Mouse (Mus musculus) heart, embryonic 13.5 days (tissue): ENCODE results near the gene Lcorl. TPM values are rescaled to one million over a fixed set of nuclear protein-coding genes. Genes with fewer than 3 reads are reported as not detected.
"Not testable (repeated sequence)": the region's sequence is repeated elsewhere in the genome, so short reads cannot be mapped to it uniquely, and the experiment has no call there.

Experiments used
- ATAC-seq: fragments of 200-750 bp; cut with Nextera tagmentation; 2 replicates; pipeline ENCODE4 v1.8.0; 2017; ENCODE audit warnings: moderate TSS enrichment; ENCODE audit not compliant: insufficient number of reproducible peaks, low FRiP score, low TSS enrichment; ENCODE audit errors: extremely low read depth
- H3K27ac ChIP-seq: fragments of 300-500 bp; sonication (generic); replicated peaks from 2 replicates; pipeline ENCODE4 v1.5.1; 2015; ENCODE audit warnings: moderate library complexity, mild to moderate bottlenecking, inconsistent platforms
- H3K27me3 ChIP-seq: fragments of 300-500 bp; sonication (generic); replicated peaks from 2 replicates; pipeline ENCODE4 v1.6.1; 2015; ENCODE audit warnings: mild to moderate bottlenecking, inconsistent platforms
- H3K36me3 ChIP-seq: fragments of 300-500 bp; sonication (generic); 2 replicates; pipeline ENCODE4 v1.6.1; 2015; ENCODE audit warnings: mild to moderate bottlenecking, inconsistent platforms
- H3K4me1 ChIP-seq: fragments of 300-500 bp; sonication (generic); 2 replicates; pipeline ENCODE4 v1.6.1; 2015; ENCODE audit warnings: inconsistent platforms
- H3K4me2 ChIP-seq: fragments of 300-500 bp; sonication (generic); 2 replicates; pipeline ENCODE4 v1.6.1; 2015; ENCODE audit warnings: inconsistent platforms, mild to moderate bottlenecking, moderate library complexity
- H3K4me3 ChIP-seq: fragments of 300-500 bp; sonication (generic); 2 replicates; pipeline ENCODE4 v1.5.1; 2015; ENCODE audit warnings: moderate library complexity, mild to moderate bottlenecking, inconsistent platforms
- H3K9ac ChIP-seq: fragments of 300-500 bp; sonication (generic); 2 replicates; pipeline ENCODE4 v1.6.1; 2015; ENCODE audit warnings: inconsistent platforms, mild to moderate bottlenecking, moderate library complexity
- H3K9me3 ChIP-seq: fragments of 300-500 bp; sonication (generic); 2 replicates; pipeline ENCODE4 v1.6.1; 2016; ENCODE audit warnings: inconsistent platforms
- WGBS: fragments of 180-500 bp; shearing (Covaris S2); methylation state at CpG from one replicate; pipeline ENCODE4 v1.1.7; 2015; ENCODE audit warnings: mixed read lengths; 5-methylcytosine and 5-hydroxymethylcytosine counted together
- polyA plus RNA-seq: library from polyadenylated mRNA; unstranded; fragments of >200 nt; fragmentation: Nextera tagmentation; extraction: Ambion mirVana; gene quantifications from 2 replicates; pipeline ENCODE4 v1.2.1, GENCODE M21; 2015

The Lcorl gene
- polyA plus RNA-seq, 1 experiment from 2014 or later = 16.4 TPM

- H3K4me1 ChIP-seq = peaks cover 15% of the 10 kb centered on the region
- H3K4me3 ChIP-seq = peak within 1 kb of the TSS; percentile 92
- peaks cover 8% of the 10 kb centered on the region for H3K36me3 ChIP-seq
- under 1% methylated on average over 65 of the region's 66 CpGs for WGBS
- peak within 1 kb of the TSS; percentile 82 for H3K4me2 ChIP-seq
- no peaks in the 10 kb centered on the region for H3K27me3 ChIP-seq
- ATAC-seq = peak; percentile 100
- H3K27ac ChIP-seq = peak within 1 kb of the TSS; percentile 89
- no peaks in the 10 kb centered on the region for H3K9me3 ChIP-seq
- peak within 1 kb of the TSS; percentile 90 for H3K9ac ChIP-seq
Observed at GRCm38 (mm10) chr5:45669598-45670279, 187.7 kb downstream of the Lcorl start, which contains the start of gene Ncapg. Gene Ncapg (plus strand): TSS chr5:45669919.

GRCm38 (mm10) chr5:45669234-45669597, 188.2 kb downstream of the Lcorl start:
- under 1% methylated on average over 27 of the region's 27 CpGs for WGBS
- ATAC-seq = no peak
- H3K27ac ChIP-seq = peak overlapping the region; percentile 84
- H3K9ac ChIP-seq = peak overlapping the region; percentile 89
- no peaks in the 10 kb centered on the region for H3K27me3 ChIP-seq
- peaks cover 6% of the 10 kb centered on the region for H3K36me3 ChIP-seq
- H3K4me2 ChIP-seq = peak overlapping the region; percentile 82
- H3K9me3 ChIP-seq = no peaks in the 10 kb centered on the region
- peak overlapping the region; percentile 92 for H3K4me3 ChIP-seq
- H3K4me1 ChIP-seq = peaks cover 15% of the 10 kb centered on the region

GRCm38 (mm10) chr5:45668831-45669230, 188.6 kb downstream of the Lcorl start:
- ATAC-seq = no peak

DNA sequence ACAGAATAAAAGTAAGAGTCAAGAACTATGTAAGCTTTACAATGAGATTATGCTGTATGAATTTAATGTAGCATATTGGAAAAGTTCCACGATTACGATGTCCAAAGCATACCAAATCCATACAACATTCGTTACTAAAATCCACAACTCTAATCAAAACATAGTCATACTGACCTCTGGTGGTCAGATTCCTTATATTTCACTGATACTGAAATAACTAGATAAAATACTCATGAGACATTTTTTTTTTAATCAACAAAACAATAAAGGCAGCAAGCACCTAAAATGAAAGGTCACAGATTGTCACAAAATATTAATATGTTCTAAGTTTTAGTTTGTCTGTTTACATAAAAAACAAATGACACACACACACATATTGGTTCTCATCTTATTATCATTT, 189.1 kb downstream of the Lcorl start:
- Histone ChIP-seq H3K9ac (no peak overlapping the region), H3K4me3 (peak overlapping the region; percentile 92; the same call in 1 of the 2 replicates), H3K4me1 (peaks cover 15% of the 10 kb centered on the region), H3K36me3 (peaks cover 6% of the 10 kb centered on the region), H3K4me2 (peak overlapping the region; percentile 82), H3K9me3 (no peaks in the 10 kb centered on the region), H3K27me3 (no peaks in the 10 kb centered on the region), H3K27ac (no peak overlapping the region)
- no peak for ATAC-seq
- 37% methylated on average over 3 of the region's 3 CpGs for WGBS

More at GRCm38 (mm10) chr5:45668831-45669230, 188.6 kb downstream of the Lcorl start:
- peaks cover 6% of the 10 kb centered on the region for H3K36me3 ChIP-seq
- no peaks in the 10 kb centered on the region for H3K27me3 ChIP-seq
- H3K9me3 ChIP-seq = no peaks in the 10 kb centered on the region
- peaks cover 15% of the 10 kb centered on the region for H3K4me1 ChIP-seq
- 0% methylated on average over 3 of the region's 3 CpGs for WGBS
- peak overlapping the region; percentile 89 for H3K9ac ChIP-seq
- peak overlapping the region; percentile 92 for H3K4me3 ChIP-seq
- H3K4me2 ChIP-seq = peak overlapping the region; percentile 82
- peak overlapping the region; percentile 84; the same call in 1 of the 2 replicates for H3K27ac ChIP-seq

GRCm38 (mm10) chr5:45658406-45658805, 199.0 kb downstream of the Lcorl start:
- H3K27me3 ChIP-seq = not testable (repeated sequence)
- 89% methylated on average over 13 of the region's 13 CpGs for WGBS

GRCm38 (mm10) chr5:45651026-45651703, 206.2 kb downstream of the Lcorl start:
- 79% methylated on average over 2 of the region's 2 CpGs for WGBS
- ATAC-seq = no peak
- no peak overlapping the region for H3K4me2 ChIP-seq

More at GRCm38 (mm10) chr5:45658406-45658805, 199.0 kb downstream of the Lcorl start:
- H3K4me3 ChIP-seq, H3K36me3 ChIP-seq, H3K4me2 ChIP-seq, H3K4me1 ChIP-seq, H3K27ac ChIP-seq, H3K9ac ChIP-seq, ATAC-seq: not testable (repeated sequence)
- peaks cover 11% of the 10 kb centered on the region; the same call in 1 of the 2 replicates for H3K9me3 ChIP-seq

More at GRCm38 (mm10) chr5:45651026-45651703, 206.2 kb downstream of the Lcorl start:
- no peaks in the 10 kb centered on the region for H3K36me3 ChIP-seq
- H3K27ac ChIP-seq = no peak overlapping the region
- no peaks in the 10 kb centered on the region for H3K4me1 ChIP-seq
- H3K27me3 ChIP-seq = no peaks in the 10 kb centered on the region
- H3K4me3 ChIP-seq = no peak overlapping the region
- no peaks in the 10 kb centered on the region for H3K9me3 ChIP-seq
- H3K9ac ChIP-seq = no peak overlapping the region

Other genes starting within 250 kb of the Lcorl start
- 0.23 and 0.33 TPM in 2 replicates for gene Fam184b, start 218.0 kb downstream of the Lcorl start, polyA plus RNA-seq
- 28.3 and 29.7 TPM in 2 replicates for gene Ncapg, start 187.7 kb downstream of the Lcorl start, polyA plus RNA-seq